Mouse (Mus musculus): ENCODE results near the gene Atxn1. TPM values are rescaled to one million over a fixed set of nuclear protein-coding genes. Genes with fewer than 3 reads are reported as not detected.

Atxn1 gene
- total and polyA plus RNA-seq, 3 experiments, result 8.0 to 13.1 (median 9.7) TPM

DNA sequence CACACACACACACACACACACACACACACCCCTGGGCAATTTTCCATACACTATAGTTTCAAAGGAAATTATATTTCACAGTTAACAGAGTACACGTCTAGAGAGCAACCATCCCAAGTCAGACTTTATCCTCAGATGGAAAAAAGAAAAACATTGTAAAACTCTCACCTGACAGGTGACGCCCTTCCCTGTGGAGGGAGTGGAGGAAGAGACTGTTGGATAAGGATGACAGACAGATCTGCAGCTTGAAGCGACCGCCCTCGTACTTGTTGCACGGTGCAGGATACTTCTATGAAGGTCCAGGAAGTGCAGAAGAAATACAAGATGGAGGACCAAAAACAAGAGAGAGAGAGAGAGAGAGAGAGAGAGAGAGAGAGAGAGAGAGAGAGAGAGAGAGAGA, 8.5 kb downstream of the Atxn1 start:
- H3K9ac ChIP-seq (ENCODE audit: insufficient read depth, low read depth), result no peak overlapping the region
- no peak overlapping the region for H3K27ac ChIP-seq (ENCODE audit: insufficient read depth, low read depth)
- in situ Hi-C loops (cut with MboI; ENCODE audit: low pct_ligation_motif_present, low pct_unique_long_range_greater_than_20kb, low sequenced_read_pairs), result loop anchor here (25.0 kb wide), 1 partner anchor 269 kb away; no protein-coding TSS in a partner anchor
- H3K4me2 ChIP-seq (ENCODE audit: insufficient read depth, low read depth, poor library complexity, severe bottlenecking), result no peak overlapping the region
- no peak for DNase-seq (ENCODE audit: extremely low read depth)
- H3K36me3 ChIP-seq (replicated peaks in 1 of 2; ENCODE audit: control insufficient read depth in 1 of 2, insufficient read depth in 1 of 2, low read length in 1 of 2), result peaks cover 20 to 76% of the 10 kb centered on the region in 2 experiments
- H3K4me3 ChIP-seq (replicated peaks in 1 of 3; ENCODE audit: low read depth in 2 of 3, low read length in 2 of 3, poor library complexity in 1 of 3), result no peak overlapping the region
- no peaks in the 10 kb centered on the region for H3K9me3 ChIP-seq (replicated peaks; ENCODE audit: low read length)
- H3K79me2 ChIP-seq (replicated peaks; ENCODE audit: control insufficient read depth, extremely low read depth, insufficient read depth, poor library complexity, severe bottlenecking), result peaks cover 43% of the 10 kb centered on the region
- no peak for TF ChIP-seq RAD21 (IDR thresholded peaks at IDR 0.05; ENCODE audit: low read depth, low read length)
- TF ChIP-seq MYC (IDR thresholded peaks at IDR 0.05; ENCODE audit: low read depth, low read length), result no peak
- TF ChIP-seq BHLHE40 (IDR thresholded peaks at IDR 0.05; ENCODE audit: low read depth, low read length), result no peak
- H3K27me3 ChIP-seq (replicated peaks), result no peaks in the 10 kb centered on the region
- H3K4me1 ChIP-seq (ENCODE audit: control insufficient read depth in 1 of 2, insufficient read depth in 2 of 2), result peaks cover 0 to 39% of the 10 kb centered on the region in 2 experiments; a peak in 2 of 4 replicates
- dilution Hi-C loops (cut with MboI; ENCODE audit: extremely low pct_ligation_motif_present, extremely low pct_unique_long_range_greater_than_20kb, low sequenced_read_pairs), result no loop called here

DNA sequence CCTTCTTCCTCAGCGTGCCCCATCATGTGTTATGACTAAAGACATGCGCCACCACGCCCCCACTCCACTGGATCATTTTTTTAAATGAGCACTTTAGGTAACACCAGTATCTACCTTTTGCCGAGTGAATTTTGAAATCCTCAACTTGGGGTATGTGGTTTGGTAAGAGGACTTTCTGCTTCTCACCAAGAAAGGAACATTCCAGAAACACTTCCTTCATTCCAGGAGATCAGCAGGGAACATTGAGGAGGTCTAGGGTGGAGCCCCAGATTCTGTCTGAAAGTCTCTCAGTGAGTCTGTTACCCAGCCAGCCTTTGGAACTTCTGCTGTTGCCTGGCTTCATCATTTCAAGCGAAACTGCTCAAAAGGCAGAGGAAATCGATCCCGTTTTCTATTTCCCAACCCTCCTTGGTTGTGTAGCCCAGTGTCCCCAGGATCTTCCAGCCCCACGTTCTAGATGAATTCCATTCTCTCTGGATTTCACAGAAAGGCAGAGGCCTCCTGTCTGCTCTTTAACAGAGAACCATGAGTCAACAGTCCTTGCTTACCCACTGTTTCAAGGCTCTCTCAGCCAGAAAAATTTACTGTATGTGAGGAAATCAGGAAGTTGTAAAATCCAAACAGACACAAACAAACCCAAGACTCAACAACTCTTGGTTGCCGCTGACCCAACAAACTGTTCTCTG, 9.3 kb downstream of the Atxn1 start:
- Histone ChIP-seq H3K27me3 (replicated peaks) (no peaks in the 10 kb centered on the region), H3K4me2 (ENCODE audit: insufficient read depth, low read depth, poor library complexity, severe bottlenecking) (no peak overlapping the region), H3K4me1 (ENCODE audit: control insufficient read depth in 1 of 2, insufficient read depth in 2 of 2) (peaks cover 0 to 33% of the 10 kb centered on the region in 2 experiments; a peak in 2 of 4 replicates), H3K36me3 (replicated peaks in 1 of 2; ENCODE audit: control insufficient read depth in 1 of 2, insufficient read depth in 1 of 2, low read length in 1 of 2) (peaks cover 28 to 82% of the 10 kb centered on the region in 2 experiments), H3K27ac (ENCODE audit: insufficient read depth, low read depth) (no peak overlapping the region), H3K9me3 (replicated peaks; ENCODE audit: low read length) (no peaks in the 10 kb centered on the region), H3K79me2 (replicated peaks; ENCODE audit: control insufficient read depth, extremely low read depth, insufficient read depth, poor library complexity, severe bottlenecking) (peaks cover 36% of the 10 kb centered on the region), H3K4me3 (replicated peaks in 1 of 3; ENCODE audit: low read depth in 2 of 3, low read length in 2 of 3, poor library complexity in 1 of 3) (no peak overlapping the region), H3K9ac (ENCODE audit: insufficient read depth, low read depth) (no peak overlapping the region)
- dilution Hi-C loops (cut with MboI; ENCODE audit: extremely low pct_ligation_motif_present, extremely low pct_unique_long_range_greater_than_20kb, low sequenced_read_pairs) (no loop called here), in situ Hi-C loops (cut with MboI; ENCODE audit: low pct_ligation_motif_present, low pct_unique_long_range_greater_than_20kb, low sequenced_read_pairs) (loop anchor here (25.0 kb wide), 1 partner anchor 268 kb away; no protein-coding TSS in a partner anchor)
- no peak for DNase-seq (ENCODE audit: extremely low read depth)
- TF ChIP-seq RCOR1 (conservative IDR thresholded peaks at IDR 0.05; ENCODE audit: low read depth, low read length) (no peak), SMC3 (IDR thresholded peaks at IDR 0.05; ENCODE audit: low read depth, low read length) (no peak), NRF1 (IDR thresholded peaks at IDR 0.05; ENCODE audit: low read depth, low read length) (no peak), IRF4 (IDR thresholded peaks at IDR 0.05; ENCODE audit: low read depth, low read length) (no peak), ZC3H11A (IDR thresholded peaks at IDR 0.05; ENCODE audit: low read depth, low read length) (no peak), JUN (IDR thresholded peaks at IDR 0.05; ENCODE audit: insufficient read depth, low read depth, low read length) (no peak), BHLHE40 (IDR thresholded peaks at IDR 0.05; ENCODE audit: low read depth, low read length) (no peak), ZNF384 (IDR thresholded peaks at IDR 0.05; ENCODE audit: low read depth, low read length) (no peak)

DNA sequence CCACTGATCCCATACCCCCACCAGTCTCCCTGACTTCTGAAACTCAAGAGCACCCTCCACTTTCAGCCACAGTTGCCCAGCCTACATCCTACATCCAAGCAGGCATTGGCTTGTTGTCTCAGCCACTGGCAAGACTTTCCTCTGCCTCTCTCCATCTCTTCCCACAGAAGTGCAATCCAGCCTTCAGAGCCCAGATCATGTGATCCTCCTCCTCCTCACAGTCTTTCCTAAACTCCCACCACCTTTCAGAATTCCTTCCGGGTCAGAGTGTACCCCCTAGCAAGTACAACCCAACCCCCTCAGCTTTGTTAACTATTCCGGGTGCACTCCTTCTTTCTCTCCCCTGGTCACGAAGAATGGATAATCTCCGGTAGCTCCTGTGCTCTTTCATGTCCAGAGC, 11.7 kb downstream of the Atxn1 start:
- no peak overlapping the region for H3K27ac ChIP-seq (ENCODE audit: insufficient read depth, low read depth)
- no peak overlapping the region for H3K4me2 ChIP-seq (ENCODE audit: insufficient read depth, low read depth, poor library complexity, severe bottlenecking)
- peaks cover 19% of the 10 kb centered on the region for H3K79me2 ChIP-seq (replicated peaks; ENCODE audit: control insufficient read depth, extremely low read depth, insufficient read depth, poor library complexity, severe bottlenecking)
- in situ Hi-C loops (cut with MboI; ENCODE audit: low pct_ligation_motif_present, low pct_unique_long_range_greater_than_20kb, low sequenced_read_pairs), result loop anchor here (25.0 kb wide), 1 partner anchor 266 kb away; no protein-coding TSS in a partner anchor
- TF ChIP-seq SIN3A (IDR thresholded peaks at IDR 0.05; ENCODE audit: low read length), result no peak
- no peak for TF ChIP-seq BHLHE40 (IDR thresholded peaks at IDR 0.05; ENCODE audit: low read depth, low read length)
- TF ChIP-seq JUN (IDR thresholded peaks at IDR 0.05; ENCODE audit: insufficient read depth, low read depth, low read length), result no peak
- TF ChIP-seq NRF1 (IDR thresholded peaks at IDR 0.05; ENCODE audit: low read depth, low read length), result no peak
- no peak for TF ChIP-seq POLR2AphosphoS2 (IDR thresholded peaks at IDR 0.05; ENCODE audit: low read depth, low read length)
- no peak for TF ChIP-seq MAZ (IDR thresholded peaks at IDR 0.05; ENCODE audit: low read depth, low read length)
- no peak for TF ChIP-seq UBTF (IDR thresholded peaks at IDR 0.05; ENCODE audit: low read depth, low read length)
- TF ChIP-seq ETS1 (conservative IDR thresholded peaks at IDR 0.05; ENCODE audit: low read depth, low read length), result no peak
- no peak for TF ChIP-seq SMC3 (IDR thresholded peaks at IDR 0.05; ENCODE audit: low read depth, low read length)
- TF ChIP-seq EP300 (IDR thresholded peaks at IDR 0.05; ENCODE audit: low read length), result no peak
- TF ChIP-seq CTCF (conservative IDR thresholded peaks at IDR 0.05 in 1 of 2, IDR thresholded peaks at IDR 0.05 in 1 of 2; ENCODE audit: low read depth in 2 of 2, low read length in 2 of 2), result no peak
- no peak for TF ChIP-seq ZKSCAN1 (IDR thresholded peaks at IDR 0.05; ENCODE audit: borderline replicate concordance, low read depth, low read length)
- H3K9me3 ChIP-seq (replicated peaks; ENCODE audit: low read length), result no peaks in the 10 kb centered on the region
- H3K4me3 ChIP-seq (replicated peaks in 1 of 3; ENCODE audit: low read depth in 2 of 3, low read length in 2 of 3, poor library complexity in 1 of 3), result no peak overlapping the region
- no peaks in the 10 kb centered on the region for H3K27me3 ChIP-seq (replicated peaks)
- no peak for DNase-seq (ENCODE audit: extremely low read depth)
- dilution Hi-C loops (cut with MboI; ENCODE audit: extremely low pct_ligation_motif_present, extremely low pct_unique_long_range_greater_than_20kb, low sequenced_read_pairs), result no loop called here
- peaks cover 0 to 33% of the 10 kb centered on the region in 2 experiments; a peak in 3 of 4 replicates for H3K4me1 ChIP-seq (ENCODE audit: control insufficient read depth in 1 of 2, insufficient read depth in 2 of 2)
- H3K9ac ChIP-seq (ENCODE audit: insufficient read depth, low read depth), result no peak overlapping the region
- H3K36me3 ChIP-seq (replicated peaks in 1 of 2; ENCODE audit: control insufficient read depth in 1 of 2, insufficient read depth in 1 of 2, low read length in 1 of 2), result peaks cover 29 to 91% of the 10 kb centered on the region in 2 experiments
